Mouse (Mus musculus) cerebellum, adult 11-12 months (tissue): Measurements from ENCODE around the gene Skp1a.

ENCODE experiments used
- DNase-seq: peaks from one replicate; pipeline ENCODE4 v3.0.0; 2022

Skp1a gene

GRCm38 (mm10) chr11:52255077-52255476 lies 23.3 kb downstream of the Skp1a start:
- no peak for DNase-seq

- DNase-seq = no peak
Measured at GRCm38 (mm10) chr11:52257376-52257775, 25.6 kb downstream of the Skp1a start.

GRCm38 (mm10) chr11:52258711-52259110 lies 26.9 kb downstream of the Skp1a start:
- DNase-seq = no peak

GRCm38 (mm10) chr11:52260878-52261277 lies 29.1 kb downstream of the Skp1a start:
- no peak for DNase-seq

- no peak for DNase-seq
Measured at GRCm38 (mm10) chr11:52261937-52262336, 30.1 kb downstream of the Skp1a start.

- no peak for DNase-seq
Measured at GRCm38 (mm10) chr11:52262338-52262737, 30.5 kb downstream of the Skp1a start.

GRCm38 (mm10) chr11:52264871-52265270 lies 33.1 kb downstream of the Skp1a start:
- DNase-seq = no peak

GRCm38 (mm10) chr11:52265616-52266307 lies 34.0 kb downstream of the Skp1a start:
- DNase-seq = no peak

GRCm38 (mm10) chr11:52267271-52267670 lies 35.5 kb downstream of the Skp1a start:
- DNase-seq = no peak

- no peak for DNase-seq
Measured at GRCm38 (mm10) chr11:52268104-52268835, 36.5 kb downstream of the Skp1a start.

- no peak for DNase-seq
Measured at GRCm38 (mm10) chr11:52269841-52270240, 38.0 kb downstream of the Skp1a start.

GRCm38 (mm10) chr11:52271765-52272495 lies 40.1 kb downstream of the Skp1a start:
- no peak for DNase-seq

- DNase-seq = no peak
Measured at GRCm38 (mm10) chr11:52272619-52273018, 40.8 kb downstream of the Skp1a start.

GRCm38 (mm10) chr11:52273183-52273941 lies 41.6 kb downstream of the Skp1a start:
- no peak for DNase-seq

- DNase-seq = no peak
Measured at GRCm38 (mm10) chr11:52273942-52274330, 42.1 kb downstream of the Skp1a start.

GRCm38 (mm10) chr11:52274456-52275112 lies 42.8 kb downstream of the Skp1a start:
- no peak for DNase-seq

- DNase-seq = no peak
Measured at GRCm38 (mm10) chr11:52275366-52275765, 43.6 kb downstream of the Skp1a start.

GRCm38 (mm10) chr11:52275774-52276555 lies 44.2 kb downstream of the Skp1a start:
- DNase-seq = no peak

- DNase-seq = no peak
Measured at GRCm38 (mm10) chr11:52276961-52277391, 45.2 kb downstream of the Skp1a start.

GRCm38 (mm10) chr11:52277433-52278150 lies 45.8 kb downstream of the Skp1a start:
- no peak for DNase-seq

- no peak for DNase-seq
Measured at GRCm38 (mm10) chr11:52278164-52278563, 46.4 kb downstream of the Skp1a start.
